Mouse (Mus musculus) adrenal gland, postnatal 36 days (tissue): ENCODE results near the gene Hba-a1. TPM values are rescaled to one million over a fixed set of nuclear protein-coding genes. Genes with fewer than 3 reads are reported as not detected.
A peak's percentile ranks its signal among the peaks of the same experiment; 100 is the strongest.
"Not testable (repeated sequence)": the region's sequence is repeated elsewhere in the genome, so short reads cannot be mapped to it uniquely, and the experiment has no call there.

Experiments used
- DNase-seq, 2 experiments: peaks; one replicate each; pipeline ENCODE4 v3.0.0; 2021; ENCODE audit warnings: mixed read lengths in 1 of 2
- total RNA-seq, 2 experiments: library from RNA; stranded (reverse); gene quantifications; 2 replicates each; pipeline ENCODE4 v1.2.3; 2021

Gene Hba-a1
- total RNA-seq, 2 experiments from 2014 or later = 2,230 to 3,771 TPM

DNA sequence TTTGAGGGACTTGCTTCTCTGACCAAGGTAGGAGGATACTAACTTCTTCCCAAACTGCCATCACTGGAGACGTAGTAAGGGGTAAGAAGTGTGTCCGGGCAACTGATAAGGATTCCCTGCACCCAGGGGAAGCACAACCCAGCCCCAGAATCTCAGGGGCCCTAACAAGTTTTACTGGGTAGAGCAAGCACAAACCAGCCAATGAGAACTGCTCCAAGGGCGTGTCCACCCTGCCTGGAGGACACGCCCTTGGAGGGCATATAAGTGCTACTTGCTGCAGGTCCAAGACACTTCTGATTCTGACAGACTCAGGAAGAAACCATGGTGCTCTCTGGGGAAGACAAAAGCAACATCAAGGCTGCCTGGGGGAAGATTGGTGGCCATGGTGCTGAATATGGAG lies 12.9 kb downstream of the Hba-a1 start, which contains the start of gene Hba-a2:
Gene Hba-a2 (plus strand): TSS at position 287 of the 400 bp plus-strand sequence.
- DNase-seq = not testable (repeated sequence)

DNA sequence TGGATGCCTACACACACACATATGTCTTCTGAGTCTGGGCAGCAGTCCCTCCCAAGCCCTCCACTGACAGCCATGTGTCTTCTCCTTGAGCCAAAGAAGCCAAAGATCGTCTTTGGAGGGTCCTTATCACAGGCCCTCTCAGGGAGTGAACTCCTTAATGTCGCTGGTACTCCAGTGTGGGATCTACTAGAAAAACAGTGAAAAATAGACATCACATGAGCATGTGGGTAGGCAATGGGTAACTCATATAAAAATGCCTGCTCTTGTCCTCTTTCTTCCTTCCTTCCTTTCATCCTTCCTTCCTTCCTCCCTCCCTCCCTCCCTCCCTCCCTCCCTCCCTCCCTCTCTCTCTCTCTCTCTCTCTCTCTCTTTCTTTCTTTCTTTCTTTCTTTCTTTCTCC lies 14.1 kb downstream of the Hba-a1 start:
- not testable (repeated sequence) for DNase-seq

DNA sequence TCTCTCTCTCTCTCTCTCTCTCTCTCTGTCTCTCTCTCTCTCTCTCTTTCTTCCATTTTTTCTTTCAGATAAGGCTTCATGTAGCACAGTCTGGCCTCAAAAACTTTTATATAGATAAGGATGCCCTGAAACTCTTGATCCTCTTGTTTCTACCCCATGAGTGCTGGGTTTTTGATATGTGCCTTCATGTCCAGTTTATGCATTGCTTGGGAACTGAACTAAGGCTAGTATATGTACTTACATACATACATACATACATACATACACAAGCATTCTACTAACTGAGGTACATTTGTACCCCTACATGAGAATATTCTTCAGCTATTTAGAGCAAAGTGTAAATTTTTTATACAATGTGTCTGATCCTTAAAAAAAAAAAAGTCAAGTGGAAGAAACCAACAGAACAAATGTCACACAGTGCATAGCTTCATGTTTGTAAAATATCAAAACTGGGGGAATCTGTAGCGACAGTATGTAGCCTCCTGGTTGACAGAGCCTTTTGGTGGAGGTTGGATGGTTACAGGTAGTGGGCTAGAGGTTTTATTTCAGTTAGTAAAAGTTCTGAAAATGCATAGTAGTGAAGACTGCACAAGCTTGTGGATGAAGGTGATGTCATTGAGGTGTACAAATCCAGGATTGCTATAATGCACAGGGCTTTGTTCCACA lies 14.7 kb downstream of the Hba-a1 start:
- no peak for DNase-seq

- no peak for DNase-seq
These were observed 15.2 kb downstream of the Hba-a1 start for GRCm38 (mm10) chr11:32298532-32298918.

- peak; percentile 59 to 71 for DNase-seq
These were observed 16.6 kb downstream of the Hba-a1 start, which contains the start of gene Hbq1a for GRCm38 (mm10) chr11:32299865-32300264. TSS of gene Hbq1a (plus strand) at chr11:32300069.

DNA sequence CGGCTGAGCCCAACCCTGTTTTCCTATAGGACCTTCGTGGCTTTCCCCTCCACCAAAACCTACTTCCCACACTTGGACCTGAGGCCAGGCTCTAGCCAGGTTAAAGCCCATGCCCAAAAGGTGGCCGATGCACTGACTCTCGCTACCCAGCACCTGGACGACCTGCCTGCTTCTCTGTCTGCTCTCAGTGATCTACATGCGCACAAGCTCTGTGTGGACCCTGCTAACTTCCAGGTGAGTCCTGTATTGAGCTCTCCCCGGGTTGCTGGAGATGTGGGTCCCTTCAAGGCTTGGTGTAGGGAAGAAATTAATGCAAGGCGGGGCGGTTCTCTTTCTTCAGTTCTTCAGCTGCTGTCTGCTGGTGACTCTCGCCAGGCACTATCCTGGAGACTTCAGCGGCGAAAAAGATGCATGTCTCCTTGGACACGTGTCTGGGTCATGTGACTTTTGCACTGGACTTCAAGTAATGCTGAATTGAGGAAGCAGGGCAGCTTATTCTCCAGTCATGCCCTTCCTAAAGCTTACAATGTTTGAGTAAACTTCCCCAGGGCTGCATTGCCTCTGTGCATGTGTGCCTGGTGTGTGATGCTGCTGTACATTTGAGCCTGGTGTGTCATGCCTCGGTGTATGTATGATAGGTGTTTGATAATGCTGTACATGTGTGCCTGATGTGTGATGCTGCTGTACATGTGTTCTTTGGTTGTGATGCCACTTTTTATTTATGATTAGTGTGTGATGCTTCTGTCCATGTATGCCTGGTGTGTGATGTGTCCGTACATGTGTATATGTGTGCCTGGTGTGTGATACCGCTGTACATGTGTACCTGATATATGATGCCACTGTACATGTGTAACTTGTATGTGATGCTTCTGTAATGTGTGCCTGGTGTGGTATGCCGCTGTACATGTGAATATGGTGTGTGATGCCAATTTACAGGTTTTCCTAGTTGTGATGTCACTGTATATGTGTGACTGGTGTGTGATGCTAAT lies 17.3 kb downstream of the Hba-a1 start:
- DNase-seq = no peak

GRCm38 (mm10) chr11:32301506-32301905 lies 18.2 kb downstream of the Hba-a1 start:
- DNase-seq = no peak

- no peak for DNase-seq
These were observed 19.6 kb downstream of the Hba-a1 start for GRCm38 (mm10) chr11:32302824-32303419.

- DNase-seq = no peak
These were observed 20.1 kb downstream of the Hba-a1 start for GRCm38 (mm10) chr11:32303455-32303854.

DNA sequence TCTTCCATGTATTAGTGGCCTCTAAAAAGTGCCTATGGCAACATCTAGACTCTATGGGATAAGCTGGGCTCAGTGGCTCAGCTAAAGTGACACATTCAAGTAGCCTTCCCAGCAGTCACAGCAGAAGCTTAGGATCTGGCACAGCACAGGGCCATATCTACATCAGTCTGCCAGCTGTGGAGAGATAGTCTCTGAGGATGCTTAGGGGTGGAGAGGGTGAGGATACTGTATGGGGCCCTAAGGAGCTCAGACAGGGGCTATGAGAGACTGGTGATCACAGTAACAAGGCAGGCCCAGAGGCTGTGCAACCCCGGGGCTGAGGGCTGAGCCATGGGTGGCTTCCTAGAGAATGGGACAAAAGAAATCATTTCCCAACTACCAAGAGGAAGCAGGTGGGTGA lies 23.7 kb downstream of the Hba-a1 start:
- DNase-seq = no peak

GRCm38 (mm10) chr11:32309446-32309845 lies 26.1 kb downstream of the Hba-a1 start:
- no peak for DNase-seq

DNA sequence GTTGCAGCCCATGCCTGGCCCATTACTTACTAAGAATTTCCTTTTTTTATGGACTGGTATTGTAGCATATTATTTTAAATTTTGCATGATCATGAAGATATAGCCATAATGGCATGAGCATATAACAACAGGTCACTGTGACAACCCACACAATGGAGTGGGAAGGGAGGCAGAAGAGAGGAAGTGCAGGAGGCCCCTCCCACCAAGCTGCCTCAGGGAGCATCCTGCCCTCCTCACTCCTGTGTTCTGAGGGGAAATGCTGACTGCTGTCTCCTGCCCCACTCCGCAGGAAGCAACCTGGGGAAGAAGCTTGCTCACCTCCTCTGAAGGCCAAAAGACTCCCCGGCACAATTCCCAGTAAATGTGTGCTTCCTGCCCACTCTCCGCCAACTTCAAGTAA lies 26.6 kb downstream of the Hba-a1 start:
- no peak for DNase-seq

DNA sequence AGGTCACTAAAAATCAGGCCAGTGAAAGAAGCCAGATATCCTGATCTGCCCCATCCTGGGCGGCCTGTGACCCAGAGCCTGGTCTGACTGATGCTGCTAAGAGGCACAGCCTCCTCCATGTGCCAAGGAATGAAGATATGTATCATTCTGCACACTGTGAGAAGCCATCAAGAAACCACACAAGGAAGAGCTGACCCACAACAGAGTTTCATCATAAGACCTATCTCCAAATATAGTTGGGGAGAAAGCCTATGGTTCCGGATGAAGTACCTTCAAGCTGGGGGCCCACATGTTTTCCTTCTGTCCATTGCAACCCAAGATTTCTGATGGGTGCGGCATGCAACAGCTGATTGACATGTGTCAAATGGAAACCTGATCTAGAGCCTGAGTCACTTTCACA lies 32.7 kb downstream of the Hba-a1 start:
- DNase-seq = no peak

GRCm38 (mm10) chr11:32320507-32321195 lies 37.3 kb downstream of the Hba-a1 start:
- no peak for DNase-seq

DNA sequence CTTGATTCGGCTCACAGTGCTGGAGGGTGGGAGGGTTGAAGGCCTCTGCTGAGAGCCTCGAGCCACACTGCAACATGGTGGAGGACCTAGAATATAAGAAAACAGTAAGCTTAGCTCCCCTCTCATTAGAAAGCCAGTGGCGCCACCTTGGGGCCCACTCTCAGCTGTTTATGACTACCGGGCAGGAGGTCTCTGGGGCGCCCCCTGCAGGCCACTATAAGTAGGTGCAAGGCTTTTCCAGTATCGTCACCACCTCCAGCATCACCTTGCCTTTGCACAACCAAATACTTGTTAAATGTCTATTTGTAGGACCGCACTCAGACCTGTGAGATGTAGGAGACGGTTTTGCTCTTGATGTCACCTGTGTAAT lies 37.9 kb downstream of the Hba-a1 start:
- DNase-seq = peak; percentile 66 to 78

DNA sequence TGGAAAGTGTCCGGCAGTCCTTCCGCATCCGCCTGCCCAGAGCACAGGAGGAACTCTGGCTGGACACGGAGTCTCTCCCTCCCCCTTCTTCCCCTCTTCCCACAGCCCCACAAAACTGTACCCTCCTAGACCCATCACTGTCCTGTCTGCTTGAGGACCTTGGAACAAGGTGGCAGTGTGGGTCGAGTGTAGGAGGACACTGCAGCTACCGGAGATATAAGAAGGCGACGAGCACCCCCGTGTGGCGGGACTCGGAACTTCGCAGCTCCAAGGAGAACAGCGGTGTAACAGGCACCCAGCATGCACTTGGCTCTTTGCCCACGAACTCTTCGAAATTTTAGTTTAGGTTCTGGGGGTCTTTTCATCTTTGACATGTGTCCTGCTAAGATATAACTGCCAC lies 41.3 kb downstream of the Hba-a1 start:
- peak; percentile 86 to 90 for DNase-seq

- DNase-seq = peak; percentile 27 to 63
These were observed 47.8 kb downstream of the Hba-a1 start for GRCm38 (mm10) chr11:32331075-32331474.

GRCm38 (mm10) chr11:32331861-32332260 lies 48.5 kb downstream of the Hba-a1 start:
- DNase-seq = no peak

GRCm38 (mm10) chr11:32333235-32333634 lies 49.9 kb downstream of the Hba-a1 start:
- DNase-seq = no peak
